Mouse (Mus musculus): ENCODE data around the gene Add2. TPM values are rescaled to one million over a fixed set of nuclear protein-coding genes. Genes with fewer than 3 reads are reported as not detected.

The Add2 gene
- polyA plus RNA-seq (2017; shearing (Covaris generic)): under 1 TPM; 0.38 to 0.64 TPM

GRCm38 (mm10) chr6:86028601-86029322 is at the start of gene Add2:
TSS of gene Add2 (plus strand) at chr6:86028681.

GRCm38 (mm10) chr6:86015871-86016270 is 12.6 kb upstream of the Add2 start, which contains the start of gene Figla:
TSS of gene Figla (plus strand) at chr6:86016171.

Other genes starting within 250 kb of the Add2 start
- gene Nat8f6, start 207.7 kb upstream of the Add2 start, polyA plus RNA-seq (2017; shearing (Covaris generic)): under 1 TPM in 1 of 2 experiments, not detected in 1; 0.31 TPM
- gene Nat8f5, start 207.7 kb upstream of the Add2 start, polyA plus RNA-seq (2017; shearing (Covaris generic)): not detected
- gene Nat8, start 196.6 kb upstream of the Add2 start, polyA plus RNA-seq (2017; shearing (Covaris generic)): not detected
- gene Nat8f2, start 159.5 kb upstream of the Add2 start, polyA plus RNA-seq (2017; shearing (Covaris generic)): under 1 TPM in 1 of 2 experiments, not detected in 1; 0.25 TPM
- gene Nat8f4, start 123.8 kb upstream of the Add2 start, polyA plus RNA-seq (2017; shearing (Covaris generic)): 1 to 10 TPM; 6.4 to 7.2 TPM
- gene Tprkb, start 116.8 kb upstream of the Add2 start, polyA plus RNA-seq (2017; shearing (Covaris generic)): 10 to 100 TPM; 49.9 to 56.6 TPM
- 10 to 100 TPM; 10.8 to 11.4 TPM for gene Nat8f1, start 113.0 kb upstream of the Add2 start, polyA plus RNA-seq (2017; shearing (Covaris generic))
- 100 to 1,000 TPM; 154 to 179 TPM for gene Dusp11, start 67.0 kb upstream of the Add2 start, polyA plus RNA-seq (2017; shearing (Covaris generic))
- gene Figla, start 12.5 kb upstream of the Add2 start, polyA plus RNA-seq (2017; shearing (Covaris generic)): under 1 TPM in 1 of 2 experiments, not detected in 1; 0.36 TPM
- under 1 TPM in 1 of 2 experiments, not detected in 1; 0.38 TPM for gene Tgfa, start 166.5 kb downstream of the Add2 start, polyA plus RNA-seq (2017; shearing (Covaris generic))